Mouse (Mus musculus) liver, embryonic 14.5 days (tissue): Measurements from ENCODE around the gene D630039A03Rik.

Experiments
- CTCF ChIP-seq: IDR thresholded peaks from 2 replicates; pipeline ENCODE4 v1.5.1; 2016; ENCODE audit warnings: antibody characterized with exemption, low read depth, control low read depth
- EP300 ChIP-seq: IDR thresholded peaks from 2 replicates; pipeline ENCODE4 v1.6.1; 2016; ENCODE audit warnings: antibody characterized with exemption, low read depth

GRCm38 (mm10) chr4:57861856-57862255, 54.2 kb downstream of the D630039A03Rik start:
- TF ChIP-seq CTCF: no peak
- no peak for TF ChIP-seq EP300
